Mouse (Mus musculus): ENCODE results near the gene Olfr924.
"Not testable (repeated sequence)": the region's sequence is repeated elsewhere in the genome, so short reads cannot be mapped to it uniquely, and the experiment has no call there.

Gene Olfr924

DNA sequence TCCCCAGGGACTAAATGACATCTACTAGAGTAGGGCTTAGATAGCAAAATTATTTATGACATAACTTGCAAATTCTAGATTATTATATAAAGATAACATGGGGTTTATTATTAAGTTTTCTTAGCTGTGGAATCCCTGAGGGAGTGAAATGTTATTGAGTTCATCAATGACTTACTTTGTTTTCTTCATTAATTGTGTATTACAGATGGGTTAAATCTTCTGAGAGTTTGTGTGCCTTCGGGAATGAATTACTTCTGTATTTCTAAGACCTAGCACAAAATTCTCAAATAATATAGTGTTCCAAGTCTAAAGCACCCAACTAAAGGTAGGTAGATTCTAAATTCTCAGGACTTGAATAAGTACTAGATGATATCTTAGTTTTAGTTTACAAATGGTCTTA lies at the start of gene Olfr924:
Gene Olfr924 (plus strand): TSS at position 301 of the 400 bp plus-strand sequence.
- no peak for DNase-seq

DNA sequence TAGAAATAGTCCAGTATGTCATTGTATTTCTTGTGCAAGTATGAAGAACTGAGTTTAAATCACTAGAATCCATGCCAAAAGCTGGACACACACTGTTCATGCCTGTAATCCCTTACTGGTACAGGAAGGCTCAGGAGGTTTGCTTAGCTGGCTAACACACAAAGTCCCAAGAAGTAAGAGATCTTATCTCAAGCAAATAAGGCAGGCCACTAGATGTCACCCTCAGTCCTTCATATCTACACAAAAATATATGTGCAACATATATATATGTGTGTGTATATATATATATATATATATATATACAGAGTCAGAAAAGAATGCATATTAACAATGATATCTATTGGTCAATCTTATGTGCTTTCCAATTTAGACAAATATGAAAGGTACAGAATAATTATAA lies 38.6 kb upstream of the Olfr924 start:
- no peak for DNase-seq

DNA sequence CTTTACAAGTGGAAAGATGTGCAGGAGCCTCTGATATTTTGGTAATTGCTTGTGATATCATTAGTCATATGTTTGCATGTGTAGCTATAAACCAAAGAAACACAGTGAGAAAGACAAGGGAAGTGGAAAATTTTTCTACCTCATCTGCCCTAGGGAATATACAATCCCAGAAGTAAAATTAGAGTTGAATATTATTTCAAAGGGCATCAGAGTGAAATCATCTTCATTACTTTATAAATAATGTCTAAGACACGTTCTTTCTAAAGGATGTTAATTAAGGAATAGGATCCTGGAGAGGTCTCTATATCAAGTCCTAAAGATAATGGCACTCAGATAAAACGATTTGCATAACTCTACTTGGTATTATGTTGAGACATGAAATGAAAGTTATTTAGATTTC lies 29.9 kb upstream of the Olfr924 start, which contains the start of gene Olfr922:
Gene Olfr922 (plus strand): TSS at position 301 of the 400 bp plus-strand sequence.
- DNase-seq, result no peak

GRCm38 (mm10) chr9:38815458-38815986 lies 28.7 kb upstream of the Olfr924 start:
- DNase-seq, result no peak

- DNase-seq, result no peak
These were observed 18.0 kb upstream of the Olfr924 start, which contains the start of gene Olfr923 for GRCm38 (mm10) chr9:38826245-38826644. Olfr923 (plus strand) TSS chr9:38826545.

DNA sequence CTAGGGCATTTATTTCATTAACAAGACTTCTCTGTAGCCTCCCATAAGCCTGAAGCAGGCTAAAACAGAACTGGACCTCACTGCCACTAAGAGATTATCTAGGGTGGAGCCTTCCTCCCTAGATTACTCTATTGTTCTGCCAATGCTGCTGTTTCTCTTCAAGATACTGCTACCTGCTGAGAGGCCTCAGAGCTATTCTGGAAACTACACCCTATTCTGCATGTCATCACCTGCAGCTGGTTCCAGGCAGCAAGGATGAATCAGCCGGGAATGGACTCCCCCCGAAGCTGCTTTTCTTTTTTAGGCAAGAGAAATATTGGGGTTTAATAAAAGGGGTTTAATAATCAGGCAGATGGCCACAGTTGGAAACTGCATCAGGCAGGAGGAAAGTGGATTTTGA lies 11.2 kb upstream of the Olfr924 start:
- no peak for DNase-seq

GRCm38 (mm10) chr9:38854760-38855159 lies 10.5 kb downstream of the Olfr924 start, which contains the start of gene Olfr26:
Olfr26 (plus strand) TSS chr9:38855060.
- DNase-seq, result no peak

- DNase-seq, result not testable (repeated sequence)
These were observed 30.6 kb downstream of the Olfr924 start for GRCm38 (mm10) chr9:38874880-38875279.

DNA sequence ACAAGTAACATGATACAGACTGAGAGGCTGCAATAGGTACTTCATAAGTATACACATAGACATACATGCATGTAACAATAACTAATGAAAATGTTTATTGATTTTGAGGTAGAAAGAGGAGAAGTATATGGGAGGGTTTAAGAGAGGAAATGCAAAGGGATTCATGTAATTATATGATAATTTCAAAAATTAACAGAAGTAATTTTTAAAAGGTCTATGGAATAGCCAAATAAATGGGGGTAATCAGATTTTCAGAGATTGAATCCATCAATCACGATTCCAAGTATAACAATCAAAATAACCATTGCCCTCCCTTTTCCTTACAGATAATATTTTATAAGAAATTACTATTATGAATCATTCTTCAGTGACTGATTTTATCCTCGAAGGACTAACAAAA lies 32.6 kb downstream of the Olfr924 start, which contains the start of gene Olfr926:
Gene Olfr926 (plus strand): TSS at position 301 of the 400 bp plus-strand sequence.
- DNase-seq, result no peak

Measured in cerebellum, postnatal 14 days (tissue).